Mouse (Mus musculus) monocyte, adult 2 months (primary cell): ENCODE measurements around the gene Lmo1.
"Not testable (repeated sequence)": the region's sequence is repeated elsewhere in the genome, so short reads cannot be mapped to it uniquely, and the experiment has no call there.

Source experiments
- DNase-seq, 2 experiments: peaks; one replicate each; pipeline ENCODE4 v3.0.0; 2022; ENCODE audit warnings: low spot score in 2 of 2, low read depth in 1 of 2

Gene Lmo1

DNA sequence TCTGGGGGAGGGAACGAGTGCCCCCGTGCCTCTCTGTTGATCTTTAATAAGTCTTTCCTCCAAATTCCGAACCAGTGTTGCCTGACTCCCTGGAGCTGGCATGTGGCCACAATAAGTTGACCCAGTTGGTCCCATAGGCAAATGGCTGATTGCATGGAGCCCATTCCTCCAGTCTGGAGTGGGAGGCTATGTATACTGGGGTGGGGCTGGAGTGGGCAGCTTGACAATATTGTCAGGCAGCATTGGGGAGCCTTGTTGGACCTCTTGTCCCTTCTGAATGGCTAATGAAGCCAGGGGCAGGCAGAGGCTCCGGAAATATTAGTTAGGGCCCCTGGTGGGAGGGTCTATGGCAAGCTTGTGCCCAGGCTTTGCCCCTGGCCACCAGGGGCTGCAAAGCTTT lies 59.1 kb downstream of the Lmo1 start:
- no peak for DNase-seq

DNA sequence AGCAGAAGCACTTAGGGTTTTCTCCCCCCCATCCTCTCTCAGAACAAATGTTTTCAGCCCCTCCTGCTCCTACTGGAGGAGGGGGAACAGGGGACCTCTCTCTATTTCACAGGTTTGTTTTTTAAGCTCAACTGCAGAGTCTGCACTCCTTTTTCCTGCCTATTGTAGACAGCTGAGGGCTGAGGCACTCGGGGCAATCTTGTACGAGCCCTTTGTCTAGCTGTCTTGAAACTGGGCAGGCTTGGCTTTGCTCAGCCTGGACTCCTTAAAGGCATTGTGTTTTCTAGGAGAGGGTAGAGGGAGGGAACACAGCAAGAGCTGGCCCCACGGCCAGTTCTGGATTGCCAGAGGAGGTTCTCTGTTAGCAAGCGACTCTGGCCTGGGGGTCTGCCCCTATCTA lies 59.5 kb downstream of the Lmo1 start:
- DNase-seq: not testable (repeated sequence)

DNA sequence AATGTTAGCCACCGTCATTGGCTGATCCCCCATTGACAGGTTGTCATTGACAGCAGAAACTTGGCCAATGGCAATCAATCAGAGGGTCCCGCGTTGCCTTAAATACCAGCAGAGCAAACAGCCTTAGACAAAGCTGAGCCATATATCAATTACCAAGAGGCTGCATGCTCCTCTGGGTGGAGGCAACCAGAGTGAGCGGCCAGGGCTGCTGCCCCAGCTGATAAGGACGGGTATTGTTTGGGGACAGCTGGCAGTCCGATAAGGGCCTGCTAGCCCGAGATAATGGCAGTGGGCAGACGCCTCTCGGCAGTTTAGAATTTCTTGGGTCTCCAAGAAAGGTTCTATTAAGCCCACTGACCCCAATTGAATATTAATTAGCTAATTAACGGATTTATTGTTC lies 60.1 kb downstream of the Lmo1 start:
- no peak for DNase-seq

DNA sequence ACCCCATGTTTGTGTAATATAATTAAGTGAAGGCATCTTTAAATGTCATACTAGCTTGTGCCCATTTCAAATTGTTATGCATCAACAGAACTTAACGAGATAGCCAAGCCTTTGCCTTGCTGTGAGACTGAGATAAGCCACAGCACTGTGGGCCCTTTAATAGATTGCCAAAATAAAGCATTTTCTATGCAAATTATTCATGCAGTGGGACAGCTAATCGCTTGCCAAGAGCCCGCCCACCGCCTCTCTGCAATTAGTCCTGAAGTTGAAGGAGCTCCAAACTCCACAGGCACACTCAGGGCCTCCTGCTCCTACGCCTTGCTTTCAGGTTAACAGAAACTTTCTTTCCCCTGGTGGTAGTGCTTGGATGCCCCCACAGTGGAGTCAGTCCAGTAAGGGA lies 64.0 kb downstream of the Lmo1 start:
- DNase-seq: no peak

DNA sequence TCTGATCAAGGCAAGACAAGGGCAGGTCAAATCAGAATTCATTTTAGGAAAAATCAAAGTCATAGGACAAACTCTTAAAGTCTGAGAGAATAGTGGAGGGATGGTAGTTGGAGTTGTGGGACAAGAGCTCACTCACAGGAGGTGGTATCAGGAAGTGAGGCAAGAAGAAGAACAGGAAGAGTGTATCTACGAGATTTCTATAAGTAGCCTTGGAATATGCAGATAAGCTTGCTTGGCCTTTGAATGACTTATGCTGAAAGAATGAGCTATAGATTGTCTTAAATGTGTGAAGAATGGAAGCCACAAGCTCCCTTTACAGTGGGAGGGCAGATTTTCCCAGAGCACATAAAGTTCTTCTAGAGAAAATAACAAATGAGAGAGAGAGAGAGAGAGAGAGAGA lies 70.1 kb downstream of the Lmo1 start:
- DNase-seq: no peak

DNA sequence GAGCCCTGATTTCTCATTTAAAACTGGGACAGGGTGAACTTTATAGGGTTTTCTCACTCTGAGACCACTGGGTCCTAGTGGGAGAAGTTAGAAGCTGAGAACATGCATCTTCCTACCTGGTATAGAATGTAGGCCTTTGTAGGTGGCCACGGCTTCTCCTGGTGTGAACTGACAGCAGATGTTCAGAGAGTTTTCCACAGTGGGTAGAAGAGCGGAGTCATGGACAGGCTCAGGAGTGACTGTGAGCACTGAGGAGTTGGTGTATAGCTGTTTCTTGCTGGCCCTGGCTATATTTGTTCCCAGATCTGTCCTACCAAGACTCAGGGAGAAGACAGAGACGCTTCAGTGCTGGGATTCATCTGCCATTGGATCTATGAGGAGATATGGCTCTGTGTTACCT lies 73.8 kb downstream of the Lmo1 start:
- DNase-seq: no peak

DNA sequence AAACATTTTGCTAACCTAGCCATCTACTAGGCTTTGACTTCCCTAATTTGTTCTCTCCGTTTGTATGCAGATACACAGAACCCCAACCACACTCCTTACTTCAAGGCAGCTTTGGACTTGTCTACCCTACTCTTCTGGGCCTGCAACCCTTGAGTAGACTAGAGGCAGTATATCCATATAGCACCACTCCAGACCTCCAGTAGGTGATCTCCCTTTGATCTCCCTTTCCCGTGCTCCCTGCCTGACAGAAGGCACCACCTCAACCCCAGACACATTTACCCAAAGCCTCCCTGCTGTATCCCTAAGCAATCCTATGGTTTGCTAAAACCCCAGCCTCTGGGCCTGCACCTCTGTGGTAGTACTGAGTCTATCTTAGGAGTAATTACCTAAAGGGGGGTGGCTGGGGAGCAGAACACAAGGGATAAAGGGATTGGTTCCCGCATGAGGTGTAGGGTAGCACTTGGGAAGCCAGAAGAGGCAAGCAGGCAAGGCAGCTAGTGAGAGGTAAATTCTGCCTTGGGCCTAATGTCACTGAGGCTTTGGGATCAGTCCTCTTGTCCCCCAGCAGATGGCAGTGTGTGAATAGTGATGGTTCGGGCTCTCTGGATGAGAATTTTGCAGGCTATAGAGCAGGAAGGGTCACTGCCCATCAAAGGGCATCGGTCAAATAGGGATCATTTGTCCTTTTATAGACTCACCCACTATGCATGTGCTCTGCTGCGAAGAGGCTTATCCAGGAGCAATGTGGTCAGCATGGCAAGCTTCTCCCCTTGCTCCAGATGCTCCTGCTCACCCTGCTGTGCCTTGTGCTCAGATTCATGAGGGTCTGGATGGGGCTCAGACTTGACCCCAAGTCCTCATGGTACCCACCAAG lies 76.6 kb downstream of the Lmo1 start:
- DNase-seq: no peak

DNA sequence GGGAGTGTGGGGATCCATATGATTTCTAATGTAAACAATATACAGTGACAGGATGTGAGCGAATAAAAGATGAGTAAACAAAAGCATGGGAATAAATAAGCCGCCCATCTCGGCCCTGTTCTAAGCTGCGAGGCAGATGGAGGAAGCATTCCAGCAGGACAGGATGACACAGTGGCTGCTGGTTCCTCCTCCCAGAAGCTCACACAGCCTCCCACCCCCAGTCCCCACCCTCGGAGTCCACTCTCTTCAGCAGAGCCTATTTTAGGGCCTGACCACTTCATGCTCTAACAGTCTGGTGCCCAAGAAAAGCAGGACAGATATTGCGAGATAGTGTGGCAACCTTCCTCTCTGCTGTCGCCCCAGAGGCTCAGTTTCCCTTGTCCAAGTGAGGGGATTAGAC lies 77.8 kb downstream of the Lmo1 start:
- DNase-seq: no peak

DNA sequence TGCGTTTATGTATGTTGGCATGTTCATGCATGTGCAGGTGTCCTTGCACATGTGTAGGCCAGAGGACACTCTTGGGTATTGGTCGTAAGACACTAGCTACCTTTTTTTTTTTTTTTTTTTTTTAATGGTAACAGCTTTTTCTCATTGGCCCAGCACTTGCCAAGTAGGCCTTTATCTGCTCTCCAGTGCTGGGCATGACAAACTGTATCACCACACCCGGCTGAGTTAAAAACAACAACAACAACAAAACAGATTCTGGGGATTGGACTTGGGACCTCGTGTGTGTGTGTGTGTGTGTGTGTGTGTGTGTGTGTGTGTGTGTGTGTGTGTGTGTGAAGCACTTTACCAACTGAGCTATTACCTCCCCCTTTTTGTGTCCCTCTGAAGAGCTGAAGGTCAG lies 78.4 kb downstream of the Lmo1 start:
- DNase-seq: no peak

DNA sequence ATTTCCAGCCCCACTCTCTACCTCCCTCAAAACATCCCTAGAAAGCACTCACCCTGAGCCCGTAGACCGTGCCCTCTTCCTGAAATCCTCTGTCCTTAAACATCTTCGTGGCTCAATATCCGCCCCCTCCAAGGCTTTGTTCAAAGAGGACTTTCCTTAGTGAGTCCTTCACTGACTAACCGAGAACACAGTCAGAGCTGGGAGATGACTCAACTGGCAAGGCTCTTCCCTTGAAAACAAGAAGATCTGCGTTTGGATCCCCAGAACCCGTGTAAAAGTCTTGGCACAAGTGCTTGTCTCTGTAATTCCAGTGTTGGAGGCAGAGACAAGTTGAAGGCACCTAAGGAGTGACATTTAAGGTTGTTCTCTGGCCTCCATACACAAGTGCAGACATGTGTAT lies 80.7 kb downstream of the Lmo1 start:
- no peak for DNase-seq

DNA sequence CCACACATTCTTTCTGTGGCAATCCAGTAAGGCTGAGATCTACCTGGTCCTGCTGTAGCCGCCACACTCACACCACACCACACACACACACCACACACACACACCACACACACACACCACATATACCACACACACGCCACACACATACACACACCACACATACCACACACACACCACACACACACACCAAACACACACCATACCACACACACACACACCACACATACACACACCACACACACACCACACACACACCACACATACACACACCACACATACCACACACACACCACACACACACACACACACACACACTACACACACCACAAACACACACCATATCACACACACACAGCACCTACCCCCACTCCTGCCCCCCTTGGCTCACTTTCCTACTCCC lies 83.7 kb downstream of the Lmo1 start:
- DNase-seq: not testable (repeated sequence)
